Mouse (Mus musculus): ENCODE data around the gene Sf3a1. TPM values are rescaled to one million over a fixed set of nuclear protein-coding genes. Genes with fewer than 3 reads are reported as not detected.

Sf3a1 gene
- polyA plus RNA-seq, 1 experiment from 2014 or later: 83.3 TPM

GRCm38 (mm10) chr11:4142352-4142751 lies 17.8 kb upstream of the Sf3a1 start:
- no peak overlapping the region for H3K4me2 ChIP-seq (replicated peaks)
- no peak overlapping the region for H3K27ac ChIP-seq (replicated peaks)
- H3K9me3 ChIP-seq: no peaks in the 10 kb centered on the region
- H3K4me1 ChIP-seq: peaks cover 3% of the 10 kb centered on the region; the same call in 1 of the 2 replicates
- H3K4me3 ChIP-seq: no peak overlapping the region
- 86% methylated on average over 4 of the region's 4 CpGs for WGBS
- no peak overlapping the region for H3K9ac ChIP-seq (replicated peaks)
- no peaks in the 10 kb centered on the region for H3K27me3 ChIP-seq
- peaks cover 69% of the 10 kb centered on the region for H3K36me3 ChIP-seq
- ATAC-seq (ENCODE audit: low FRiP score, low read depth): no peak

GRCm38 (mm10) chr11:4143281-4144062 lies 16.7 kb upstream of the Sf3a1 start:
- Histone ChIP-seq H3K4me3 (no peak overlapping the region), H3K9ac (replicated peaks) (no peak overlapping the region), H3K4me2 (replicated peaks) (no peak overlapping the region), H3K27me3 (no peaks in the 10 kb centered on the region), H3K4me1 (no peaks in the 10 kb centered on the region), H3K36me3 (peaks cover 64% of the 10 kb centered on the region), H3K9me3 (no peaks in the 10 kb centered on the region), H3K27ac (replicated peaks) (no peak overlapping the region)
- ATAC-seq (ENCODE audit: low FRiP score, low read depth): no peak
- 95% methylated on average over 21 of the region's 21 CpGs for WGBS

GRCm38 (mm10) chr11:4146381-4146780 lies 13.8 kb upstream of the Sf3a1 start:
- no peak overlapping the region for H3K27ac ChIP-seq (replicated peaks)
- WGBS: 83% methylated on average over 6 of the region's 6 CpGs
- H3K4me2 ChIP-seq (replicated peaks): no peak overlapping the region
- no peaks in the 10 kb centered on the region for H3K27me3 ChIP-seq
- H3K9ac ChIP-seq (replicated peaks): no peak overlapping the region
- H3K4me1 ChIP-seq: no peaks in the 10 kb centered on the region
- H3K4me3 ChIP-seq: no peak overlapping the region
- no peak for ATAC-seq (ENCODE audit: low FRiP score, low read depth)
- H3K36me3 ChIP-seq: peaks cover 42% of the 10 kb centered on the region
- H3K9me3 ChIP-seq: no peaks in the 10 kb centered on the region

GRCm38 (mm10) chr11:4147098-4147497 lies 13.1 kb upstream of the Sf3a1 start:
- H3K27ac ChIP-seq (replicated peaks): no peak overlapping the region

GRCm38 (mm10) chr11:4148120-4148519 lies 12.0 kb upstream of the Sf3a1 start:
- WGBS: 84% methylated on average over 5 of the region's 5 CpGs
- no peak for ATAC-seq (ENCODE audit: low FRiP score, low read depth)
- no peak overlapping the region for H3K9ac ChIP-seq (replicated peaks)
- no peaks in the 10 kb centered on the region for H3K27me3 ChIP-seq
- H3K4me1 ChIP-seq: no peaks in the 10 kb centered on the region
- H3K9me3 ChIP-seq: no peaks in the 10 kb centered on the region
- H3K4me3 ChIP-seq: no peak overlapping the region
- no peak overlapping the region for H3K4me2 ChIP-seq (replicated peaks)
- peaks cover 25% of the 10 kb centered on the region for H3K36me3 ChIP-seq
- no peak overlapping the region for H3K27ac ChIP-seq (replicated peaks)

More at GRCm38 (mm10) chr11:4147098-4147497, 13.1 kb upstream of the Sf3a1 start:
- 85% methylated on average over 10 of the region's 10 CpGs for WGBS
- Histone ChIP-seq H3K27me3 (no peaks in the 10 kb centered on the region), H3K9ac (replicated peaks) (no peak overlapping the region), H3K9me3 (no peaks in the 10 kb centered on the region), H3K4me2 (replicated peaks) (no peak overlapping the region), H3K36me3 (peaks cover 35% of the 10 kb centered on the region), H3K4me3 (no peak overlapping the region), H3K4me1 (no peaks in the 10 kb centered on the region)
- no peak for ATAC-seq (ENCODE audit: low FRiP score, low read depth)

- Histone ChIP-seq H3K4me2 (replicated peaks) (no peak overlapping the region), H3K9ac (replicated peaks) (no peak overlapping the region), H3K4me3 (no peak overlapping the region), H3K27me3 (no peaks in the 10 kb centered on the region), H3K4me1 (no peaks in the 10 kb centered on the region), H3K27ac (replicated peaks) (no peak overlapping the region), H3K9me3 (no peaks in the 10 kb centered on the region), H3K36me3 (peaks cover 19% of the 10 kb centered on the region)
- ATAC-seq (ENCODE audit: low FRiP score, low read depth): no peak
- 87% methylated on average over 9 of the region's 9 CpGs for WGBS
These were observed 11.5 kb upstream of the Sf3a1 start for GRCm38 (mm10) chr11:4148536-4149156.

- no peaks in the 10 kb centered on the region for H3K4me1 ChIP-seq
- 85% methylated on average over 6 of the region's 6 CpGs for WGBS
- H3K36me3 ChIP-seq: 0 out of 2 replicates have a peak, but pooled peaks cover 10% of the 10 kb centered on the region
- H3K4me3 ChIP-seq: no peak overlapping the region
- no peaks in the 10 kb centered on the region for H3K27me3 ChIP-seq
- no peak overlapping the region for H3K4me2 ChIP-seq (replicated peaks)
- no peaks in the 10 kb centered on the region for H3K9me3 ChIP-seq
- no peak overlapping the region for H3K9ac ChIP-seq (replicated peaks)
- H3K27ac ChIP-seq (replicated peaks): no peak overlapping the region
- ATAC-seq (ENCODE audit: low FRiP score, low read depth): no peak
These were observed 10.3 kb upstream of the Sf3a1 start for GRCm38 (mm10) chr11:4149886-4150285.

GRCm38 (mm10) chr11:4153694-4154093 lies 6.5 kb upstream of the Sf3a1 start:
- H3K4me1 ChIP-seq: 0 out of 2 replicates have a peak, but pooled peaks cover 3% of the 10 kb centered on the region
- no peak overlapping the region for H3K4me2 ChIP-seq (replicated peaks)
- H3K36me3 ChIP-seq: 0 out of 2 replicates have a peak, but pooled peaks cover 3% of the 10 kb centered on the region
- no peak overlapping the region for H3K4me3 ChIP-seq
- H3K27me3 ChIP-seq: no peaks in the 10 kb centered on the region
- H3K9me3 ChIP-seq: no peaks in the 10 kb centered on the region
- no peak overlapping the region for H3K9ac ChIP-seq (replicated peaks)
- 94% methylated on average over 7 of the region's 7 CpGs for WGBS
- no peak for ATAC-seq (ENCODE audit: low FRiP score, low read depth)
- H3K27ac ChIP-seq (replicated peaks): no peak overlapping the region

- Histone ChIP-seq H3K4me1 (peaks cover 11% of the 10 kb centered on the region), H3K9me3 (no peaks in the 10 kb centered on the region), H3K4me3 (no peak overlapping the region), H3K4me2 (replicated peaks) (no peak overlapping the region), H3K27ac (replicated peaks) (no peak overlapping the region), H3K9ac (replicated peaks) (no peak overlapping the region), H3K36me3 (no peaks in the 10 kb centered on the region), H3K27me3 (no peaks in the 10 kb centered on the region)
- ATAC-seq (ENCODE audit: low FRiP score, low read depth): no peak
- 84% methylated on average over 5 of the region's 5 CpGs for WGBS
These were observed 4.5 kb upstream of the Sf3a1 start for GRCm38 (mm10) chr11:4155641-4156040.

- peaks cover 29% of the 10 kb centered on the region for H3K4me1 ChIP-seq
- H3K9ac ChIP-seq (replicated peaks): no peak overlapping the region; the same call in 1 of the 2 replicates
- no peak for ATAC-seq (ENCODE audit: low FRiP score, low read depth)
- H3K36me3 ChIP-seq: peaks cover 26% of the 10 kb centered on the region
- H3K4me3 ChIP-seq: no peak overlapping the region
- H3K9me3 ChIP-seq: no peaks in the 10 kb centered on the region
- H3K27ac ChIP-seq (replicated peaks): no peak overlapping the region
- WGBS: 95% methylated on average over 3 of the region's 3 CpGs
- no peak overlapping the region for H3K4me2 ChIP-seq (replicated peaks)
- H3K27me3 ChIP-seq: no peaks in the 10 kb centered on the region
These were observed 1.5 kb upstream of the Sf3a1 start for GRCm38 (mm10) chr11:4158676-4159075.

GRCm38 (mm10) chr11:4160758-4161480 lies 769 bp downstream of the Sf3a1 start:
- no peak for ATAC-seq (ENCODE audit: low FRiP score, low read depth)

GRCm38 (mm10) chr11:4164701-4165100 lies 4.6 kb downstream of the Sf3a1 start:
- no peaks in the 10 kb centered on the region for H3K27me3 ChIP-seq
- H3K9me3 ChIP-seq: no peaks in the 10 kb centered on the region
- peaks cover 23% of the 10 kb centered on the region for H3K4me1 ChIP-seq
- no peak overlapping the region for H3K4me3 ChIP-seq
- H3K9ac ChIP-seq (replicated peaks): no peak overlapping the region
- H3K36me3 ChIP-seq: peaks cover 87% of the 10 kb centered on the region
- H3K27ac ChIP-seq (replicated peaks): no peak overlapping the region
- 85% methylated on average over 2 of the region's 2 CpGs for WGBS
- H3K4me2 ChIP-seq (replicated peaks): no peak overlapping the region
- no peak for ATAC-seq (ENCODE audit: low FRiP score, low read depth)

More at GRCm38 (mm10) chr11:4160758-4161480, 769 bp downstream of the Sf3a1 start:
- Histone ChIP-seq H3K9ac (replicated peaks) (peak overlapping the region; percentile 69), H3K9me3 (no peaks in the 10 kb centered on the region), H3K4me2 (replicated peaks) (peak overlapping the region; percentile 98), H3K36me3 (peaks cover 49% of the 10 kb centered on the region), H3K4me3 (peak overlapping the region; percentile 85), H3K27me3 (no peaks in the 10 kb centered on the region), H3K27ac (replicated peaks) (peak overlapping the region; percentile 83), H3K4me1 (peaks cover 32% of the 10 kb centered on the region)
- WGBS: 11% methylated on average over 15 of the region's 15 CpGs
